Mouse (Mus musculus): ENCODE measurements around the gene Ap2a2.

- TF ChIP-seq CTCF (IDR thresholded peaks at IDR 0.05; ENCODE audit: low read depth), result no peak
- no peak for TF ChIP-seq EP300 (IDR thresholded peaks at IDR 0.05; ENCODE audit: low read depth)
Observed at GRCm38 (mm10) chr7:141625120-141625810, 63.3 kb downstream of the Ap2a2 start.

All from heart, postnatal 0 days (tissue).